Mouse (Mus musculus): ENCODE results near the gene Mri1. TPM values are rescaled to one million over a fixed set of nuclear protein-coding genes. Genes with fewer than 3 reads are reported as not detected.
"Not testable (repeated sequence)": the region's sequence is repeated elsewhere in the genome, so short reads cannot be mapped to it uniquely, and the experiment has no call there.

Mri1 gene
- total RNA-seq (2014; fragmentation: Nextera tagmentation) (14.1 and 20.1 TPM in 2 replicates), total RNA-seq (2017) (7.0 and 13.2 TPM in 2 replicates), polyA plus RNA-seq (2012) (58.7 and 87.4 TPM in 2 replicates)

DNA sequence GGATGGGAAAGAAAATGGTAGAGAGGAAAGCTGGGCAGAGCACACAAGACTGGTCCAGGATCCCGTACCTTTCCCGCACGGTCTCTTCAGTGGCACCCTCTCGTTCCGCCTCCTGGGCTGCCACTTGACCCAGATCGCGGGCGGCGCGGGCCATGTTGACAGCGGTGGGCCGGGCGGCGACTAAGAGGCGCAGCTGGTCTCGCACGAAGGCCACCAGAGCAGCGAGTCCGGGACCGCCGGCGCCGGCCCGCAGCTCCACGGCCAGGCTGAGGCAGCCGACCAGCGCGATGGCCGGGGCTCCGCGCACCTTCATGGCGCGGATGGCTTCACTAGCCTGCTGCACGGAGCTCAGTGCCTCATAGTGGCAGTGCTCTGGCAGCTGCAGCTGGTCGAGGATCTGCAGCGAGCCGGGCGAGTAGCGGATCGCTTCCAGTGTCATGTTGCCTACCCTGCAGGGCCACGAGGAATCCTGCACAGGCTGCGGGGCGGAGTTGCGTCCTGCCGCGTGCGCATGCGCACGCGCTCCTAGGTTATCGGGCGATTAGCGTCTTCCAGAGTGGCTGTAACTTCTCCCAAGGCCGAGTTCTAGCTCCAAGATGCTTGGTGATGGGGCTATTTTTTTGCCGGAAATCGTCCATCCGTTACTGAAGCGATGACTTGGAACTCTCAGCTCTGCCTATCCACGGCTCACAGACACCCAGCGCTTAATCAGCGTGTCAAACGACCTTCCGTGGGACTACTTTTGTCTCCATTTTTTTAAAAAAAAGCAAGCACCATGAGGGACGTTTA is at the start of gene Mri1:
TSS of gene Mri1 (minus strand) at position 505 of the 789 bp plus-strand sequence.
- H3K36me3 ChIP-seq (replicated peaks): peaks cover 84% of the 10 kb centered on the region
- TF ChIP-seq POLR2AphosphoS5 (IDR thresholded peaks at IDR 0.05; ENCODE audit: insufficient replicate concordance, low read depth, low read length) (no peak), CTCF (IDR thresholded peaks at IDR 0.05; ENCODE audit: low read depth, low read length) (no peak), TAL1 (conservative IDR thresholded peaks at IDR 0.05; ENCODE audit: low read depth, low read length) (no peak), GATA2 (IDR thresholded peaks at IDR 0.05; ENCODE audit: borderline replicate concordance, low read depth, low read length) (no peak), GATA1 (IDR thresholded peaks at IDR 0.05; ENCODE audit: borderline replicate concordance, low read length) (no peak)

DNA sequence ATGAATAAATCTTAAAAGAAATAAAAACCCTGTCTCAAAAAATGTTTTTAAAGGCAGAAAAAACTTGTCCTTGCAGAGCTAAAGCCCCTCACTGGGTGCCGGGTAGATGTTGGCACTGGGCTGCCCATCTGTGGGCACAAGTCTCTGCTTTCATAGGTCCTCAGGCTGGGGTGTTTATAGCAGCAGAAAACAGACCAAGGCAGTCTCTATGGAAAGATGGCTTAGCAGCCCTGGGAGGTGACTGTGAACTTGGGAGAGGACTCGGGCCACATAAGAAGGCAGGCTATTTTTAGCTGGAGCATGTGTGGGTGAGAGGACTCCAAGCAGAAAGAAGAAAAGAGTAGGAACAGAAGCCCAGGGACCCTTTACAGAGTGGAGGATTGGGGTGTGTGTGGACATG is 46.8 kb upstream of the Mri1 start:
- Histone ChIP-seq H3K4me3 (ENCODE audit: low read depth, low read length) (no peak overlapping the region), H3K27me3 (ENCODE audit: insufficient read depth, low read length) (peaks cover 18% of the 10 kb centered on the region), H3K9me3 (replicated peaks) (no peaks in the 10 kb centered on the region), H3K36me3 (replicated peaks) (no peaks in the 10 kb centered on the region), H3K4me1 (ENCODE audit: insufficient read depth, low read depth, low read length) (no peaks in the 10 kb centered on the region)
- no peak for ATAC-seq (ENCODE audit: extremely low read depth, insufficient number of reproducible peaks, low FRiP score, poor library complexity, severe bottlenecking)
- TF ChIP-seq POLR2AphosphoS5 (IDR thresholded peaks at IDR 0.05; ENCODE audit: insufficient replicate concordance, low read depth, low read length) (no peak), TAL1 (conservative IDR thresholded peaks at IDR 0.05; ENCODE audit: low read depth, low read length) (no peak), GATA2 (IDR thresholded peaks at IDR 0.05; ENCODE audit: borderline replicate concordance, low read depth, low read length) (no peak), CTCF (IDR thresholded peaks at IDR 0.05; ENCODE audit: low read depth, low read length) (no peak), GATA1 (IDR thresholded peaks at IDR 0.05; ENCODE audit: borderline replicate concordance, low read length) (no peak)
- no peak for DNase-seq (ENCODE audit: low spot score)

More for the DNA sequence above, at the start of gene Mri1:
- H3K4me1 ChIP-seq (ENCODE audit: insufficient read depth, low read depth, low read length): peaks cover 51% of the 10 kb centered on the region
- H3K27me3 ChIP-seq (ENCODE audit: insufficient read depth, low read length): no peaks in the 10 kb centered on the region
- DNase-seq (ENCODE audit: low spot score) (peak; percentile 85), ATAC-seq (ENCODE audit: extremely low read depth, insufficient number of reproducible peaks, low FRiP score, poor library complexity, severe bottlenecking) (peak; percentile 52)
- peak within 1 kb of the TSS; percentile 95 for H3K4me3 ChIP-seq (ENCODE audit: low read depth, low read length)
- no peaks in the 10 kb centered on the region for H3K9me3 ChIP-seq (replicated peaks)

DNA sequence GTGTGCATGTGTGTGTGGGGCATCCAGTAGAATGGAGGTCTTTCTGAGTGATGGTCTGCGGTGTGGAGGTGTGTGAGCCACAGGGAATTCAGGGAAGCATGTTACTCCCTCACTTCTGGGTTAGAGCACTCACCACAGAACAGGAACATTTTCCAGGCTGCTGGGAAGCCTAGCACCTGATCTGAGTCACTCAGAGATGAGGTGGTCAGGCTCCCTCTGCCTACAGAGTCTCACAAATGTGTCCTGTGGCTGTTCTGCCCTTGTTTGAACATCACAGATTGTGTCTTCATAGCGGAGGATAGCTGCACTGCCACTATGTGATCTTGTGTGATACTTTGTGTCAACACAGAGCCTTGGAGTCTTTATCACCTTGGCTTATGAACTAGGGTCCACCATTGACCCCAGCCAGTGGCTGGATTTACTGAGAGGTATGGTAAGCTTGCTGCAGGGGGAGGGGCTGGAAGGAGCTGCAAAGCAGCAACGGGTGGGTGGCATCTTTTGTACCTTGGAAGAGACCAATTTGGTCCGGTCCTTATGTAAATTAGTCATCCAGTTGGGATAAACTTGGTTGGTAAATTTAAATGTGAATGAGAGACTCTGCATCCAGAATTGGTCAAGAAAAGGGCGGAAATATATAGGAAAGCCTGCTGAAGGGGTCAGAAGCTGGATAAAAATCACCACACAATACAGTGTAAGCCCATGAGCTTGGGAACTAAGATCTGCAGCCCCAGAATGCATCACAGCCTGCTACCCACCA is 40.1 kb upstream of the Mri1 start:
- H3K9me3 ChIP-seq (replicated peaks): no peaks in the 10 kb centered on the region
- H3K36me3 ChIP-seq (replicated peaks): no peaks in the 10 kb centered on the region
- no peaks in the 10 kb centered on the region for H3K4me1 ChIP-seq (ENCODE audit: insufficient read depth, low read depth, low read length)
- ATAC-seq (ENCODE audit: extremely low read depth, insufficient number of reproducible peaks, low FRiP score, poor library complexity, severe bottlenecking): no peak
- H3K27me3 ChIP-seq (ENCODE audit: insufficient read depth, low read length): peaks cover 50% of the 10 kb centered on the region
- no peak for DNase-seq (ENCODE audit: low spot score)
- TF ChIP-seq CTCF (IDR thresholded peaks at IDR 0.05; ENCODE audit: low read depth, low read length) (no peak), TAL1 (conservative IDR thresholded peaks at IDR 0.05; ENCODE audit: low read depth, low read length) (no peak), GATA1 (IDR thresholded peaks at IDR 0.05; ENCODE audit: borderline replicate concordance, low read length) (no peak), GATA2 (IDR thresholded peaks at IDR 0.05; ENCODE audit: borderline replicate concordance, low read depth, low read length) (no peak), POLR2AphosphoS5 (IDR thresholded peaks at IDR 0.05; ENCODE audit: insufficient replicate concordance, low read depth, low read length) (no peak)
- no peak overlapping the region for H3K4me3 ChIP-seq (ENCODE audit: low read depth, low read length)

DNA sequence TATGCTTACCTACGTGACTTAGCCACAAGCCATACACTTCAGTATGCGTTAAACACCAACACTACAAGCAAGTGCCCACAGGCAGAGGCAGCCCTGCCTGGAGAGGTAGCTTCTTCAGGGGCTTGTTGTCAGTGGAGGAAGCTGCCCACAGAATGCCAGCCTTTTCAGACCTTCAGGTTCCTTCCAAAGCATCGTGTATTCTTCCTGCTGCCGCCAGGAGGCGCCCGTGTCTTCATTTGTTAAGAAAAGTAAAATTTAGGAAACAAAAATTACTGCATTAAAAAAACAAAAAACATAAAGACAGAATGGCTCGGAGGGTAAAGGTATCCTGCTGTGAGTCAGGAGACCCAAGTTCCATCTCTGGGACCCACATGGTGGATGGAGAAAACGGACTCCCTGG is 34.6 kb upstream of the Mri1 start:
- H3K36me3 ChIP-seq (replicated peaks): no peaks in the 10 kb centered on the region
- peaks cover 17% of the 10 kb centered on the region for H3K27me3 ChIP-seq (ENCODE audit: insufficient read depth, low read length)
- TF ChIP-seq GATA1 (IDR thresholded peaks at IDR 0.05; ENCODE audit: borderline replicate concordance, low read length) (no peak), CTCF (IDR thresholded peaks at IDR 0.05; ENCODE audit: low read depth, low read length) (peak; percentile 74)
- DNase-seq (ENCODE audit: low spot score): peak; percentile 19
- H3K9me3 ChIP-seq (replicated peaks): no peaks in the 10 kb centered on the region
- H3K4me3 ChIP-seq (ENCODE audit: low read depth, low read length): no peak overlapping the region
- peaks cover 4% of the 10 kb centered on the region; the same call in 1 of the 2 replicates for H3K4me1 ChIP-seq (ENCODE audit: insufficient read depth, low read depth, low read length)
- ATAC-seq (ENCODE audit: extremely low read depth, insufficient number of reproducible peaks, low FRiP score, poor library complexity, severe bottlenecking): no peak

DNA sequence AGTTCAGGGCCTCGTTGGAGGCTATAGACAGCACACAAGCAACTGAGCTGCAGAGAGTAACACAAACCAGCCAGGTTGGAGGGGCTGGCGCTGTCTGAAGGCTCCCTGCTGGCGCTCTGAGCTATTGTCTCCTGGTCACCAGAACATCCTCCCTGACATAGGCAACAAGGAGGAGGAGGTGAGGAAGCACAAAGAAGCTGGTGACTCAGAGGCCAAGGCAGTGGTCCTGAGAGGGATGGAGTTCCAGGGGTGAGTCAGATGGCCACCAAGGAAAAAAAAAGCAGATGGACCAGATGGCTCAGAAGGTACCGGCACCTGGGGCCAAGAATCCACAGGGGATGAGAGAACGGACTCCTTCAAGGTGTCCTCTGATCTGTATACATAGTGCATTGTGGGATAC is 34.0 kb upstream of the Mri1 start:
- ATAC-seq (ENCODE audit: extremely low read depth, insufficient number of reproducible peaks, low FRiP score, poor library complexity, severe bottlenecking) (no peak), DNase-seq (ENCODE audit: low spot score) (no peak)
- Histone ChIP-seq H3K9me3 (replicated peaks) (no peaks in the 10 kb centered on the region), H3K4me3 (ENCODE audit: low read depth, low read length) (no peak overlapping the region), H3K4me1 (ENCODE audit: insufficient read depth, low read depth, low read length) (peaks cover 4% of the 10 kb centered on the region; the same call in 1 of the 2 replicates), H3K27me3 (ENCODE audit: insufficient read depth, low read length) (peaks cover 13% of the 10 kb centered on the region), H3K36me3 (replicated peaks) (no peaks in the 10 kb centered on the region)
- no peak for TF ChIP-seq TAL1 (conservative IDR thresholded peaks at IDR 0.05; ENCODE audit: low read depth, low read length)
- no peak for TF ChIP-seq GATA2 (IDR thresholded peaks at IDR 0.05; ENCODE audit: borderline replicate concordance, low read depth, low read length)
- no peak for TF ChIP-seq CTCF (IDR thresholded peaks at IDR 0.05; ENCODE audit: low read depth, low read length)
- TF ChIP-seq POLR2AphosphoS5 (IDR thresholded peaks at IDR 0.05; ENCODE audit: insufficient replicate concordance, low read depth, low read length): no peak
- TF ChIP-seq GATA1 (IDR thresholded peaks at IDR 0.05; ENCODE audit: borderline replicate concordance, low read length): no peak

- Histone ChIP-seq H3K27me3 (ENCODE audit: insufficient read depth, low read length) (peaks cover 10% of the 10 kb centered on the region), H3K9me3 (replicated peaks) (no peaks in the 10 kb centered on the region), H3K4me1 (ENCODE audit: insufficient read depth, low read depth, low read length) (peaks cover 11% of the 10 kb centered on the region), H3K4me3 (ENCODE audit: low read depth, low read length) (no peak overlapping the region), H3K36me3 (replicated peaks) (no peaks in the 10 kb centered on the region)
- DNase-seq (ENCODE audit: low spot score) (no peak), ATAC-seq (ENCODE audit: extremely low read depth, insufficient number of reproducible peaks, low FRiP score, poor library complexity, severe bottlenecking) (no peak)
- no peak for TF ChIP-seq TAL1 (conservative IDR thresholded peaks at IDR 0.05; ENCODE audit: low read depth, low read length)
- TF ChIP-seq CTCF (IDR thresholded peaks at IDR 0.05; ENCODE audit: low read depth, low read length): no peak
- no peak for TF ChIP-seq GATA2 (IDR thresholded peaks at IDR 0.05; ENCODE audit: borderline replicate concordance, low read depth, low read length)
- no peak for TF ChIP-seq GATA1 (IDR thresholded peaks at IDR 0.05; ENCODE audit: borderline replicate concordance, low read length)
- no peak for TF ChIP-seq POLR2AphosphoS5 (IDR thresholded peaks at IDR 0.05; ENCODE audit: insufficient replicate concordance, low read depth, low read length)
These were observed 31.8 kb upstream of the Mri1 start for GRCm38 (mm10) chr8:84288892-84289291.

- not testable (repeated sequence) for H3K9me3 ChIP-seq (replicated peaks); H3K4me1 ChIP-seq (ENCODE audit: insufficient read depth, low read depth, low read length); H3K36me3 ChIP-seq (replicated peaks); H3K27me3 ChIP-seq (ENCODE audit: insufficient read depth, low read length); ATAC-seq (ENCODE audit: extremely low read depth, insufficient number of reproducible peaks, low FRiP score, poor library complexity, severe bottlenecking); H3K4me3 ChIP-seq (ENCODE audit: low read depth, low read length); DNase-seq (ENCODE audit: low spot score)
These were observed 28.5 kb upstream of the Mri1 start for GRCm38 (mm10) chr8:84285665-84286064.

All from G1E (cell line).